Mouse (Mus musculus): ENCODE measurements around the gene Asgr1.

- no peak for TF ChIP-seq CTCF (IDR thresholded peaks at IDR 0.05; ENCODE audit: extremely low read depth, insufficient read depth, low read length)
- TF ChIP-seq POLR2A (IDR thresholded peaks at IDR 0.05; ENCODE audit: extremely low read depth, insufficient read depth, low read length) = no peak
Measured at GRCm38 (mm10) chr11:70010548-70010947, 43.3 kb upstream of the Asgr1 start.

All from cortical plate, adult 2 months (tissue).